Mouse (Mus musculus) CD4-positive helper T cell, adult 2 months (primary cell): ENCODE results near the gene Ddx46.
A peak's percentile ranks its signal among the peaks of the same experiment; 100 is the strongest.
"Not testable (repeated sequence)": the region's sequence is repeated elsewhere in the genome, so short reads cannot be mapped to it uniquely, and the experiment has no call there.

Source experiments
- DNase-seq: peaks from one replicate; pipeline ENCODE4 v3.0.0-alpha.2; 2012; ENCODE audit warnings: low read depth, missing footprints, low spot score

Gene Ddx46

DNA sequence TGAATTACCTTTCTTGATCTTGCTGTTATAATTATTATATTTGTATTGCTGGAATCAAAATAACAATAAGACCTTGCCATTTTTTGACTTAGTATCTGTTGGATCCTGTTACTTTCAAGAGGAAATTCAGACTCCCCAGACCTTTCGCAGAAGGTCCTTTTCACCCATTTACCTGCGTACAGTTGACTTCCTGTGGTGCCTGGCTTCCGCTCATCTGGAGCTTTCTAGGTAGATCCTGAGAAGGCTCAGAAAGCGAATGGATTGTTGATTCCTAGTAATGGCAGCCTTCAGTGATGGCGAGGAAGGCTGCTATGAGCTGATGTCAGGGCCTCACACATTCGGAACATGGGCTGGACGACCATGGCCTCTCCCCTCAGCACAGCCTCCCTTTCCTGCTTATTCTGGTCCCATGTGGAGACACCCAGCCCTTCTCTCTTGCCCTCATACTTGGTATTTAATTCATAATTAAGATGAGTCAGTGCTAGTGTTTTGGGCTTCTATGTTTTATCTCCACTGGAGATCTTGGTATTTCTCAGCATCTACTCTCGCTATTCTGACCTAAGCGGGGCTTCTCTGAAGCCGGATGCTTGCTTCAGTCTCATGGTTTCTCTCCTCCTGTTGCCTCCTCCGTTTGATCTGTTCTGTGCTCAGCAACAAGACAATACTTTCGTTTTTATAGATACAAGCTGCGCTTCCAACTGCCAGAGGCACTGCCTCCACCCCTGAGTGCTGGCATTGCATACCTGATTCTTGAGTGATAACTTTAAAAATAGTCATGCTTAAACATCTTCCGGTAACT, 1.6 kb downstream of the Ddx46 start:
- DNase-seq: peak; percentile 73

DNA sequence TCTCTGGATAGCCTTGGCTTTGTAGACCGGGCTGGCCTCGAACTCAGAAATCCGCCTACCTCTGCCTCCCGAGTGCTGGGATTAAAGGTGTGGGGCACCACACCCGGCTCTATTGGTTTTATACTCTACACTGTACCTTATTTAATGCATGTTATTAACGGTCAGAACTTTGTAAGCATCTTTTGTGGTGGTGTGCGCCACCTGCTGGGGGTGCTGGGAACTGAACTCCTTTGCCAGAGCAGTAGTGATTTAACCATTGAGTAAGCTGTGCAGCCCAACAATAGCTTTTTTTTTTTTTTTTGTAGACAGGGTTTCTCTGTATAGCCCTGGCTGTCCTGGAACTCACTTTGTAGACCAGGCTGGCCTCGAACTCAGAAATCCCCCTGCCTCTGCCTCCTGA, 5.7 kb downstream of the Ddx46 start:
- peak; percentile 82 for DNase-seq

DNA sequence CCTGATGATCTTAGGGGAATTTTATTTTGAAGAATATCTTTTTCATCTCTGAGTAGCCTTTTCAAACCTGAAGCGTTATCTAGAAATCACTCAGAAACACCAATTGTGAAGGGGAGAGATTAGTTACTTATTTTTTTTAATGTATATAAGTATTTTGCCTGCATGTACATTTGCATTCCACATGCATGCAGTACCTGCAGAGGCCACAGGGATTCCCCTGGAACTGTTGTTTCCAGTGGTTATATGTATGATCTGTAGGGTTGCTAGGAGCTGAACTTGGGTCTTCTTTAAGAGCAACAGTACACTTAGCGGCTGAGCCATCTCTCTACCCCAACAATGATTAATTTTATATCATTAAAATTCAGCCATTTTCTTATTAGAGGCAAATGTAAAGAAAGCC, 9.7 kb downstream of the Ddx46 start:
- DNase-seq: peak; percentile 70

DNA sequence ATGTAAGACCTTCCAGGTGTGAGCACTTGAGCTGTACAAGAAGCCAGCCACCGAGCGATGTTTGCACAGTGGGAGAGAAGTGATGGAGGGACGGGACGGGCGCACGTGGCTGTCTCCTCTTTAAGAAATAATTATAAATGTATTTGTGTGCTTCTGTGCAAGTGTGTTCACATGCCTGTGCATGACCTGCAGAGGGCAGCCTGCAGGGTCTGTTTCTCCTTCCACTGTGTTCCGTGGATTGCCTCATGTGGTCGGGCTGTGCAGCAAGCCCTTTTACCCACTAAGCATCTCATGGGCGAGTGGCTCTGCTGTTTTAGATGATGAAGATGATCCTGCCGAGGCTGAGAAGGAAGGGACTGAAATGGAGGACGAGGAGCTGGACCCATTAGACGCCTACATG, 15.3 kb downstream of the Ddx46 start:
- DNase-seq: no peak

DNA sequence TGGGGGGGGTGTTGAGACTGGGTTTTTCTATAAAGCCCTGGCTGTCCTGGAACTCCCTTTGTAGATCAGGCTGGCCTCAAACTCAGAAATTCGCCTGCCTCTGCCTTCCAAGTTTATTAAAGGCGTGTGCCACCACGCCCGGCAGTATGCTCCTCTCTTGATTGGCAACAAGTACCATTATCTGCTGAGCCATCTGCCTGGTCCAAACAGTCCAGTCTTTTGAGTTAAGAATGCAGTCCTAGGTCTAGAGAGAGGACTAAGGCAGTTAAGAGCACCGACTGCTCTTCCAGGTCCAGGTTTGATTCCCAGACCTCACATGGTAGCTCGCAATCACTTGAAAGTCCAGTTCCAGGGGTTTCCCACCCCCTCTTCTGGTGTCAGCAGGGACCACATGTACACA, 16.2 kb downstream of the Ddx46 start:
- DNase-seq: no peak

DNA sequence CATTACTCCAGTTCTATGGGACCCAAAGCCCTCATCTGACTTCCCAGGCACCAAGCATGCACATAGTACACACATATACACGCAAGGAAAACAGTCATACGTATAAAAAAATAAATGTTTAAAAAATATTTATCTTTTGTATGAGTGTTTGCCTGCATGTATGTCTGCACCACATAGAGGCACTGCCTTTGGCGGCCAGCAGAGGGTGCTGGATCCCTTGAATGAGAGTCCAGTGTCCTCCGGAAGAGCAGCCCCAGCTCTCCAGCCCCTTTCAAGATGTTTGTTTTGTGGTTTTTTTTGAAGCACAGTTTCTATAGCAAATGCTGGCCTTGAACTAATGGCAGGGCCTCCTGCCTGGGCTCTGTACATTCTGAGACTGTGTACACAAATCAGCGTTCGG, 33.7 kb downstream of the Ddx46 start:
- DNase-seq: peak; percentile 41

DNA sequence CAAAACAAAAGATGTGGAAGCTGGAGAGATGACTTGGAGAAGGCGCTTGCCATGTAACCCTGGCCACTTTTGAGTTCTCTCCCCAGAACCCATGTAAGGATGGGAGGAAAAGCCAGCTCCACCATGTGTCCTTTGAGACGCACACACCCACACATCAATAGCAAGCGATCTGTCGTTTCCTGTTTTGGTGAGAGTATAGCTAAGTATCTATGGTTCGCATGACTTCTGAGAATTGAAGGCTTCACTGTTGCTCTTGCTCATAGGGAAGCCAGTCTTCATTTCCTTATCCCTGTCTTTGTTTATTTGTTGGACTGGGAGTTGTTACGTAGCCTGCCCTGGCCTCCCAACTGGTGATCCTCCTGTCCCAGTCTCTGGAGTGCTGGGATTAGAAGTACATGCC, 37.9 kb downstream of the Ddx46 start:
- peak; percentile 58 for DNase-seq

DNA sequence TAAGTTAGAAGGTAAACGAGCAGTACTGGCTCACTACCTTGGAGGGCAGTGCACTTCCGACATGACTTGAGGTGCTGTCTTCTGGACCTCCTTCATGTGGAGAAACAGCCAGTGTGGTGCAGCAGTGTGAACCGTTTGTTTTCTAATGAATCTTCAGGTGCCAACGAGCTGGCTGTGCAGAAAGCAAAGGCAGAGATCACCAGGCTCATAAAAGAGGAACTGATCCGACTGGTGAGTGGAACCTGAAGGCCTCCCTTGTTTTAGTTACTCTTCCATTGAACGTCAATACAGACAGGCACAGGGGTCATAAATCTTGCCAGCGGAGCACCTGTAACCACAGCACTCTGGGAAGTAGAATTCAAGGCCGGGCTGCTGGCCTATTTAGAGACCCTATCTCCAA, 42.5 kb downstream of the Ddx46 start:
- no peak for DNase-seq

DNA sequence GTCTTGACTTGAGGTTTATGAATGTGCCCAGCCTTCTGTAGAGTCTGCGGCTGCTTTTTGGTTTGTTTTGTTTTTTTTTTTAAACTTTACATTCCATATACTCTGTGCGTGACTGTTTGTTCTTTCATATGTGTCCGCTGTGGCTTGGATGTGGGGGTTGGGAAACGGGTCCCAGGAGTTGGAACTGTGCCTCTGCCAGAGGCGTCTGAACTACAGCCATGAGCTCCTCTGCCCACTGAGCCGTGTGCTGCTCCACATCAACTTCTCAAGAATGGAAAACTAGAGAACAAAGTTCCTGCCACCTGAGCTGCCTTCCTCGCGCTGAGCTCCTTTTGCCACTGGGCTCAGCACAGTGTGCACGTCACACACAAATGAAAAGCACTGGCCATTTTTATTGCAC, 47.4 kb downstream of the Ddx46 start:
- no peak for DNase-seq

DNA sequence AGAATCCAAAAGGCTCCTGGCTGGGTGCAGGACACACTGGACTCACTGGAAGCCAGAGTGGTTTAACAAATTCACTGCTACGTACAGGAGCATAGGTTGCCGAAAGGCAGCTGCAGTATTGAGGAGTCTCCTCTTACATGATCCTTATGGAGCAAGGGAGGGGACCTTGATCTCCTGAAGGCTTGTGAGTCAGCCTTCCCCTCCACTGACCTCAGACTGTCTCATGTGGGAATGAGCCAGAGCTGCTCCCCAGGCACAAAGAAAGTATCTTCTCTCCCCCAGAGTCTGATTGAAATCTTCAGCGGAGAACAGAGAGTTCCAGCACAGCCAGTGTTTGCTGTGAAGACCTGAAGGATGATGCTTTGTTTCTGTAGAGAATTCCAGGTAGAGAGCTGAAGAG, 48.8 kb downstream of the Ddx46 start:
- DNase-seq: no peak

DNA sequence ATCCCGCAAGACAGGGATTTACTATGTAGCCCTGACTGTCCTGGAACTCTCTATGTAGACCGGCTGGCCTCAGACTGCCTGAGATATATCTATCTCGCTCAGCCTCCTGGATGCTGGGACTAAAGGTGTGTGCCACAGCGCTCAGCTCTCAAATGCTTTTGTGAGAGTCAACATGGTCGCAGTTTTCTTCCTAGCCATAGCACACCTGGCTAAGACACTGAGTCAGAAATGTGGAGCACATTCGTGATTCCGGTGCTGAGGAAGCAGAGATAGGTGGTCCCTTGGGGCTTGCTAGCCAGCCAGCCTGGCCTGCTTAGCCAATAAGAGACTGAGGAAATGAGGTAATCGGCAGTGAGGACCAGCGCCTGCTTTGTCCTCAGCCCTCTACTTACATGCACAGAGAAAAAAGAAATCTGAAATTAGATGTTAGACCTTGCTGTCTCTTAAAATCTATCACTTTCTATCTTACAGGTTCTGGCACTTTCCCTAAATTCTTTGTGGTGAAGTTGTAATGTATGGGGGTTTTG, 51.3 kb downstream of the Ddx46 start:
- no peak for DNase-seq

DNA sequence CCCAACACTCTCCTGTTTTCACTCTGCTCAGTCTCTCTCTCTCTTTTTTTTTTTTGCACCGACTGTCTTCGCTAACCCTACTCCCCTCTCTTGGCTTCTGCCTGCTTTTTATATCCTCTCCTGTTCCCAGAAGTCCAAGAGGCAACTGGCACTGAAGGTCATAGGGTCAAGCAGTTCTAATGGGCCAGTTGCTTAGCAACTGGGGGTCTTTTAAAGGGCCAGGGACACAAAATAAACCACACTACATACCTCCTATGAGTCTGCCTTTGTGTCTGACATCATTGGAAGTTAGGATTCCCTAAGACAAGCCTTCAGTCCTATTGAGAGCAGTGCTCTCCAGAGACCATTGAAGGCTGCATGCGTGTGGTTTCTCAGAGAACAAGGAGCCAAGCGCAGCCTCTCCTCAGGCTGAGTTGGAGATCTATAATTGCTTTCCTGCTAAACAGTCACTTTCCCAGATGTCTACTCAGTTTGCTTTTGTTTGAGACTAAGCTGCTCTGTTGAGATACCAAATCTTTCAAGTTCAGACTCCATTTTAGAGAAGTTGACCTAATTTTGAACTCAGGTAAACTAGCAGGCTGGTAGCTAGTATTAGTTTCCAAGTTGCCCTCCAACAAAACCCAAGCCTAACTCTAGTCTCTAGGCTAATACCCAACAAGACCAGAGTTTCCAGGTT, 53.2 kb downstream of the Ddx46 start:
- DNase-seq: no peak

DNA sequence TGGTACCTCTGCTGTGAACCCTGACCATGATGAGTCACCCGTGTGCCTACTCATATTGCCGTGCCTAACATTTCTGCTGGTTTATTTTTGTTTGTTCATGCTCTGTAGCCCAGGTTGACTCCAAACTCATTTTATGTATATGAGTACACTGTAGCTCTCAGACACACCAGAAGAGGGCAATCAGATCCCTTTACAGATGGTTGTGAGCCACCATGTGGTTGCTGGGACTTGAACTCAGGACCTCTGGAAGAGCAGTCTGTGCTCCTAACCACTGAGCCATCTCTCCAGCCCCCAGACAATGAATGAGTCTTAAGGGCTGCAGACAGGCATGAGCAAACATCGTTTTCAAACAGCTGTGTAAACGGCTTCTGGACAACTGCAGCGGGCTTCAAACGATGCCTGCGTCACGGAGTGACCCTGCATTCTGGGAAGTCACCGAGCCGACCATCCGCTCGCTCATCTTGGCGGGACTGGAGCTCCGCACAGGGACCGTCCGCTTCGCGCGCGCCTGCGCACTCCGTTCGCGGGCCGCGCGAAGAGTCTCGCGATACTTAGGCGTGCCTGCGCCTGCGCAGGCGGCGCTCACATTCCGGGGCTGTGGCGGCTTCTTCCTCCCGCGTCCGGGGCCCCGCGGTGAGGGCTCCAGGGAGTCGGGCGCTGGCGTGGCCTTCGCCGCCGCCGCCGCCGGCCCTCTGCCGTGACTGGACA, 57.9 kb downstream of the Ddx46 start, which contains the start of gene B230219D22Rik:
Gene B230219D22Rik, plus strand, starts transcription at position 590 of the 708 bp plus-strand sequence.
- peak; percentile 97 for DNase-seq

DNA sequence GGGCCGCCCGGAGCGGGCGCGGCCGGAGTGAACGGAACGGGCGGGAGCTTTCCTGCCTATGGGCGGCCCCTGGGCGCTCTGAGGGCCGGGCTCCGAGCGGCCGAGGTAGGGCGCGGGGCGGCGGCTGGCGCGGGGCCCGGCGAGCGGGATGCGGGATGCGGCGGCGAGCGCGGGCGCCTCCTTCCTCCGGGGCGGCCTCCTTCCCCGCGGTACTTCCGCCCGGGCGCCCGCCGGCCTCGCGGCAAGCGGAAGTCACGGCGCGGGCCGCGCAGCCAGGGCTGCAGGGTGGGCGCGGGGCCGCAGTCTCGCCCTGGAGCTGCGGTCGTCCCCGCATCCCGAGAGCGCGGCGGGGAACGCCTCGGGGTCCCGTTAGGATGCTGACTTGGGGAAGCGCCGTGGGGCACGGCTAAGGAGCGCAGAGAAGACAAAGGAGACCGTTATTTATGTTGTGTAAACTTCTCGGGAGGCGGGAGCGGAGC, 58.5 kb downstream of the Ddx46 start:
- peak; percentile 74 for DNase-seq

DNA sequence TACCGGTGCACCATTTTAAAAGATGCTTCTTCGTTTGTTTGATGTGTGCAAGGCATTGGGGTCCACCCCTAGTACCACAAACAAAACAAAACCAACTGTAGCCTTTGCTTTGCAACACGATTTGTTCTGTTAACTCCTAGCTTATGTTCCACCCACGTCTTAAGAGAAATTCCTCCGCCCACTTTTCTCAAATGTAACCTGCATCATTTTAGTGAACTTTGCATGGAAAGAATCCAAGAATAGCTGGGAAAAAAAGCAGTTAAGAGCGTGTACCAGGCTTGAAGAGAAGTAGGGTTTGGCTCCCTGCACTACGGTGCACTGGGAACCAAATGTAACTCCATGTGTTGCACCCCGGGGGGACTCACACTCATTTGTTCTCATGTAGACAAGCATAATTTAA, 59.3 kb downstream of the Ddx46 start:
- peak; percentile 34 for DNase-seq

DNA sequence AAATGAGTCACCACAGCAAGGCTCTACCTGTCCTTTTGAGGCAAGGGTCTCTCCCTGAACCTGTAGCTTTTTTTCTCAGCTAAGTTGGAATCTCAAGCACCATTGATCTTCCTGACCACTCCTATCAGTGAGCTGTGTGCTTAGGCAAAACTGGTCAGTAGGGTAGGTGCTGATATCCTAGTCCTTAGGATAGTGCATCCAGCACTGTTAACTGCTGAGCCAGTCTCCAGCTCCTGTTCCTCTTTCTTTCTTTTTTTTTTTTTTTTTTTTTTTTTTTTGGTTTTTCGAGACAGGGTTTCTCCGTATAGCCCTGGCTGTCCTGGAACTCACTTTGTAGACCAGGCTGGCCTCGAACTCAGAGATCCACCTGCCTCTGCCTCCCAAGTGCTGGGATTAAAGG, 61.2 kb downstream of the Ddx46 start:
- DNase-seq: not testable (repeated sequence)

DNA sequence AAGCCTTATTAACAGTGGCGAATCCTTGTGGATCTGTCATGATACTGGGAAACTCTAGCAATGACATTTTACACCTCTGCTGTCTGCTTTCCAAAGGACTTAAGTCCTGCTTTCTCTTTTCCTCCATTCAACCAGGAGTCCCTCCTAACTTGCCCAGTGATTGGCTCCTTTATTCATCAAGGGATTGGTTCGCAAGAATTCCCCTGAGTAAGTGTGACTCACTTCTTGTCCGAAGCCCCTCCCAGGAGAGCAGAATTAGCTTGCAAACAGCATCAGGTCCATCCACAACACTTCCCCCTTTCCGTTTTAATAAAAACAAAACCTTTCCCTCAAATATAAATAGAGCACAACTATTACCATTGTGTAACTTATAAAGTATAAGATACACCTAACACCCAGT, 69.5 kb downstream of the Ddx46 start:
- DNase-seq: no peak

DNA sequence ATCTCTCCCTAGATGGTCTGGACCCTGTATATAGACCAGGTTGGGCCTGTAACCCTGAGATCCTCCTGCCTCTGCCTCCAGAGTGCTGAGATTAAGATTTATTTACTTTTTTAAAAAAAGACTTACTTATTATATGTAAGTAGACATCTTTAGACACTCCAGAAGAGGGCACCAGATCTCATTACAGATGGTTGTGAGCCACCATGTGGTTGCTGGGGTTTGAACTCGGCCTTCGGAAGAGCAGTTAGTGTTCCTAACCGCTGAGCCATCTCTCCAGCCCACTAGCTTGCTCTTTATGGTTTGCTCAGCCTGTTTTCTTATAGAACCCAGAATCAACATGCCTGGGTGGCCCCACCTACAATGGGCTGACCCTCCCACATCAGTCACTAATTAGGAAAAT, 78.0 kb downstream of the Ddx46 start:
- peak; percentile 23 for DNase-seq

DNA sequence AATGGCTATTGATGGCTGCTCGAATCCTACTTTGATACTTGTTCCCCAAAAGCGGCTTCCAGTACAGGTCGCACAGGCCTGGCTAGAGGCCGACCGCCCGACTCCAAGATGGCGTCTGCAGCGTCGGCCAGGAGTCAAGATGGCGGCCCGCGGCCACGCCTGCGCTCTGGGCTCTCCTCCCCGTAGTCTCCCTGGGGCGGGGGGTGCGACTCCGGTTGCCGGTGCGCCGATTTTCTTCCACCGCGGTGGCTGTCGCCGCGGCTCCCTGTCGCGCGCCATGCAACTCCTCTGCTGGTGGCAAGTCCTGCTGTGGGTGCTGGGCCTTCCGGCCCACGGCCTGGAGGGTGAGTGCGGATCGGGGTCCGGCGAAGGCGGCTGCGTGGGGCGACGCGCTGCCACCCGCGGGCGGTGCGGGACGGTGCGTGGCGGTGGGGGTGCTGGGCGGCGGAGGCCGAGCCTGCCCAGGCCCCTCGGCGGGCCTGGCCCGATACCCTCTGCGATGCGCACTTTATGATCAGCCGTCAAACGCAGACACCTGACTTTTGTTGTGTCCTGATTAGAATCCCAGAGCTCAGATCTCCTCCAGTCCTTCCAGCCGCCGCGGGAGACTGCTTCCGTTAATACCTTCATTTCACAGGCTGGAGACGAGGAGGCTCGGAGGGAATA, 79.8 kb downstream of the Ddx46 start, which contains the start of gene Txndc15:
Gene Txndc15, plus strand, starts transcription at position 150 of the 666 bp plus-strand sequence.
- peak; percentile 83 for DNase-seq

DNA sequence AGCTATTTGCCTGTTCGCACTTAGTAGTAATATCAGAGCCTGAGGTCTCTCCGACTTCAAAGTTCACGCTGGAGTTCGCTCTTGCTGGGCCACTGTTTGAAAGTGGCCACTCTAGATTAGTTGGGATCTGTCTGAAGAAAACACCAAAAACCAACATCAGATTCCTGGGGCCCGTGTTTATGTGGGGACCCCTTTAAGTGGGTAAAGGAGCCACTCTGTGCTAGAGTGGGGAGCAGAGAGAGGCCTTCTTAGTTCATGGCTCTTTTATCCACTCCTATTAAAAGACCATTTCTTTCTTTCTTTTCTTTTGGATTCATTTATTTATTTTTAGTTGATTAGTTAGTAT, 80.3 kb downstream of the Ddx46 start:
- DNase-seq: no peak

DNA sequence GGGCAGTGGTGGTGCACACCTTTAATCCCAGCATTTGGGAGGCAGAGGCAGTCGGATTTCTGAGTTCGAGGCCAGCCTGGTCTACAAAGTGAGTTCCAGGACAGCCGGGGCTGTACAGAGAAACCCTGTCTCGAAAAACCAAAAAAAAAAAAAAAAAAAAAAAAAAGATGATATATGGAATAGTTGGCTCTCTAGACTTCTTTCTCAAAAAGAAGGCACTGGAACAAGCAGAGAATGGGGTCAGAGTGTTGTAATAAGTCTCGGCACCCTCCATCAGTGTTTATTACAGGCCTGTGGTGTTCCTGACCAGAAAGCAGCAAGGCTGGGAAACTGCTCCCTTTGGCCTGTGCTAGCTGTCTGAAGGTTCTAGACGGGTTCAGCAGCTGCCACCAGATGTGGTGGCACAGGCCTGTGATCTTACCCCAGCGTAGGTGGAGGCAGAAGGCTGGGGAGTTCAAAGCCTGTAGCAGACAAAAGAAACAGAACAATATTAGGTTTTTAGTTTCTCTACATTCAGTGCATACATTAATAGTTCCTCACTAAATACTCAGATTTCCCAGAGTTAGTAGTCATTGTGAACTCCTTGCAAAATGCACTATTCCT, 81.2 kb downstream of the Ddx46 start:
- DNase-seq: peak; percentile 65
